Mouse (Mus musculus) liver, adult 2 months (tissue): Measurements from ENCODE around the gene 1700016H13Rik. TPM values are rescaled to one million over a fixed set of nuclear protein-coding genes. Genes with fewer than 3 reads are reported as not detected.

ENCODE experiments used
- DNase-seq: peaks from one replicate; pipeline ENCODE4 v3.0.0-alpha.2; 2011; ENCODE audit warnings: low read depth, low spot score; ENCODE audit errors: extremely low read depth
- H3K27ac ChIP-seq: fragments of 200-500 bp; replicated peaks from 2 replicates; pipeline ENCODE4 v1.5.1; 2012; ENCODE audit warnings: low read depth, mild to moderate bottlenecking, control low read depth, inconsistent platforms, low read length; ENCODE audit not compliant: insufficient read depth
- H3K27me3 ChIP-seq: fragments of 200-500 bp; 2 replicates; pipeline ENCODE4 v1.6.1; 2012; ENCODE audit warnings: mild to moderate bottlenecking, moderate library complexity, low read length, inconsistent platforms; ENCODE audit not compliant: control insufficient read depth, insufficient read depth
- H3K36me3 ChIP-seq: fragments of 200-500 bp; 2 replicates; pipeline ENCODE4 v1.6.1; 2012; ENCODE audit warnings: low read length, inconsistent platforms; ENCODE audit not compliant: control insufficient read depth, insufficient read depth
- H3K4me1 ChIP-seq: fragments of 200-500 bp; 2 replicates; pipeline ENCODE4 v1.6.1; 2011; ENCODE audit warnings: low read length; ENCODE audit not compliant: control insufficient read depth, insufficient read depth
- H3K4me3 ChIP-seq: fragments of 200-500 bp; 2 replicates; pipeline ENCODE4 v1.5.1; 2011; ENCODE audit warnings: low read depth, mild to moderate bottlenecking, control low read depth, low read length, moderate library complexity; ENCODE audit not compliant: insufficient read depth
- H3K79me2 ChIP-seq: fragments of 200-500 bp; 2 replicates; pipeline ENCODE4 v1.6.1; 2012; ENCODE audit warnings: inconsistent platforms, mild to moderate bottlenecking, low read length, moderate library complexity; ENCODE audit not compliant: control insufficient read depth, insufficient read depth
- H3K9ac ChIP-seq: fragments of 200-500 bp; 2 replicates; pipeline ENCODE4 v1.6.1; 2012; ENCODE audit warnings: low read depth, mild to moderate bottlenecking, control low read depth, inconsistent platforms, low read length
- CTCF ChIP-seq: fragments of 200-500 bp; IDR thresholded peaks from 2 replicates; pipeline ENCODE4 v1.5.1; 2011; ENCODE audit warnings: low read depth, low read length, control low read depth
- POLR2A ChIP-seq: fragments of 200-500 bp; IDR thresholded peaks from 2 replicates; pipeline ENCODE4 v1.6.1; 2011; ENCODE audit warnings: low read length, control low read depth; ENCODE audit not compliant: insufficient read depth; ENCODE audit errors: extremely low read depth
- WGBS: fragments of 180-500 bp; shearing (Covaris S2); methylation state at CpG from one replicate; pipeline ENCODE4 v1.1.7; 2018; 5-methylcytosine and 5-hydroxymethylcytosine counted together
- polyA plus RNA-seq: library from polyadenylated mRNA; depleted of rRNA; stranded (reverse); fragments of >200 nt; gene quantifications from 2 replicates; pipeline ENCODE4 v1.2.3, GENCODE M21; 2012; rRNA removed
- total RNA-seq: library from RNA; depleted of rRNA; stranded (reverse); fragments of >200 nt; gene quantifications from 2 replicates; pipeline ENCODE4 v1.2.3, GENCODE M21; 2014; rRNA removed

Gene 1700016H13Rik
- total and polyA plus RNA-seq, 2 experiments = not detected

GRCm38 (mm10) chr5:103610856-103611472 lies 44.8 kb downstream of the 1700016H13Rik start:
- H3K4me3 ChIP-seq = no peak overlapping the region
- no peaks in the 10 kb centered on the region for H3K79me2 ChIP-seq
- H3K27me3 ChIP-seq = no peaks in the 10 kb centered on the region
- H3K36me3 ChIP-seq = no peaks in the 10 kb centered on the region; the same call in 1 of the 2 replicates
- TF ChIP-seq CTCF = no peak
- TF ChIP-seq POLR2A = no peak
- 86% methylated on average over 10 of the region's 10 CpGs for WGBS
- H3K27ac ChIP-seq = no peak overlapping the region
- DNase-seq = no peak
- no peak overlapping the region for H3K9ac ChIP-seq
- H3K4me1 ChIP-seq = no peaks in the 10 kb centered on the region

GRCm38 (mm10) chr5:103610148-103610547 lies 45.7 kb downstream of the 1700016H13Rik start:
- DNase-seq = no peak
- no peak overlapping the region for H3K27ac ChIP-seq
- no peak overlapping the region for H3K9ac ChIP-seq
- H3K4me3 ChIP-seq = no peak overlapping the region
- TF ChIP-seq POLR2A (no peak), CTCF (no peak)
- no peaks in the 10 kb centered on the region for H3K79me2 ChIP-seq
- H3K27me3 ChIP-seq = no peaks in the 10 kb centered on the region
- no peaks in the 10 kb centered on the region; the same call in 1 of the 2 replicates for H3K36me3 ChIP-seq
- H3K4me1 ChIP-seq = no peaks in the 10 kb centered on the region
- 73% methylated on average over 5 of the region's 5 CpGs for WGBS

GRCm38 (mm10) chr5:103605707-103606106 lies 50.1 kb downstream of the 1700016H13Rik start:
- no peak for DNase-seq
- WGBS = 89% methylated on average over 7 of the region's 7 CpGs
- Histone ChIP-seq H3K27ac (no peak overlapping the region), H3K36me3 (no peaks in the 10 kb centered on the region; the same call in 1 of the 2 replicates), H3K9ac (no peak overlapping the region), H3K4me3 (no peak overlapping the region), H3K4me1 (no peaks in the 10 kb centered on the region), H3K79me2 (no peaks in the 10 kb centered on the region), H3K27me3 (no peaks in the 10 kb centered on the region)
- TF ChIP-seq CTCF (no peak), POLR2A (no peak)

GRCm38 (mm10) chr5:103603115-103603893 lies 52.5 kb downstream of the 1700016H13Rik start:
- Histone ChIP-seq H3K4me3 (no peak overlapping the region), H3K9ac (no peak overlapping the region), H3K4me1 (no peaks in the 10 kb centered on the region), H3K79me2 (no peaks in the 10 kb centered on the region), H3K27ac (no peak overlapping the region), H3K27me3 (no peaks in the 10 kb centered on the region), H3K36me3 (no peaks in the 10 kb centered on the region)
- DNase-seq = no peak
- 87% methylated on average over 11 of the region's 11 CpGs for WGBS
- TF ChIP-seq CTCF = no peak
- TF ChIP-seq POLR2A = no peak

GRCm38 (mm10) chr5:103598881-103599280 lies 56.9 kb downstream of the 1700016H13Rik start:
- no peak overlapping the region for H3K4me3 ChIP-seq
- H3K4me1 ChIP-seq = no peaks in the 10 kb centered on the region
- no peak overlapping the region for H3K9ac ChIP-seq
- no peaks in the 10 kb centered on the region for H3K79me2 ChIP-seq
- H3K36me3 ChIP-seq = no peaks in the 10 kb centered on the region
- no peak for DNase-seq
- H3K27me3 ChIP-seq = no peaks in the 10 kb centered on the region
- WGBS = 79% methylated on average over 5 of the region's 5 CpGs
- H3K27ac ChIP-seq = no peak overlapping the region
- TF ChIP-seq CTCF (no peak), POLR2A (no peak)

GRCm38 (mm10) chr5:103598264-103598663 lies 57.5 kb downstream of the 1700016H13Rik start:
- Histone ChIP-seq H3K36me3 (no peaks in the 10 kb centered on the region), H3K27me3 (no peaks in the 10 kb centered on the region), H3K27ac (no peak overlapping the region), H3K4me3 (no peak overlapping the region), H3K79me2 (no peaks in the 10 kb centered on the region), H3K4me1 (0 out of 2 replicates have a peak, but pooled peaks cover 3% of the 10 kb centered on the region), H3K9ac (no peak overlapping the region)
- TF ChIP-seq POLR2A (no peak), CTCF (no peak)
- no peak for DNase-seq
- WGBS = 85% methylated on average over 9 of the region's 9 CpGs

Other genes with a start within 250 kb of the 1700016H13Rik start
- 0.83 and 1.1 TPM in 2 replicates for gene Ptpn13, start 230.8 kb downstream of the 1700016H13Rik start, total RNA-seq
- gene Ptpn13, start 230.8 kb downstream of the 1700016H13Rik start, polyA plus RNA-seq = 0.38 and 0.41 TPM in 2 replicates
- 0.34 and 0.37 TPM in 2 replicates for gene Slc10a6, start 26.6 kb downstream of the 1700016H13Rik start, total RNA-seq
- gene Slc10a6, start 26.6 kb downstream of the 1700016H13Rik start, polyA plus RNA-seq = 0.06 TPM in 1 of 2 replicates, not detected in the other
- 6.5 and 9.0 TPM in 2 replicates for gene Aff1, start 36.4 kb upstream of the 1700016H13Rik start, total RNA-seq
- 3.9 and 4.1 TPM in 2 replicates for gene Aff1, start 36.4 kb upstream of the 1700016H13Rik start, polyA plus RNA-seq